Mouse (Mus musculus) lung, postnatal 14 days (tissue): Measurements from ENCODE around the gene Polr1a.
"Not testable (repeated sequence)": the region's sequence is repeated elsewhere in the genome, so short reads cannot be mapped to it uniquely, and the experiment has no call there.

Experiments
- DNase-seq: peaks from one replicate; pipeline ENCODE4 v3.0.0; 2021

The Polr1a gene

GRCm38 (mm10) chr6:71908481-71909381 lies at the start of gene Polr1a, which contains the start of gene Ptcd3:
Gene Polr1a (plus strand): TSS chr6:71909053.
Gene Ptcd3 (minus strand): TSS chr6:71908750.
- peak; percentile 93 for DNase-seq

DNA sequence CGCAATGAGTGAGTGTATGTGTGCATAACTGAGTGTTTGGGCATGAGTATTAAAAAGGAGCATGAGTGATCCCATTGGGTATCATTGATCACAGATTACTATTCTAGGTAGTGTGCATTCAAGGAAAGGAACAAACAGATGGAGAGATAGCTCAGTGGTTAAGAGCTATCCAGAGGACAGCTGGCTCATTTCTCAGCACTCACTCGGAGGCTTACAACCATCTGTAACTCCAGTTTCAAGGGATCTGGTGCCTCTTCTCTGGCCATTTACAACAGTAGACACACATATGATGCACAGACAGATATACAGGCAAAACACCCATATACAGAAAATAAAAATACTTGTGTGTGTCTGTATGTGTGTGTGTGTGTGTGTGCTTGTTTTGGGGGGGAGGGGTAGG lies 41.1 kb upstream of the Polr1a start:
- no peak for DNase-seq

GRCm38 (mm10) chr6:71868809-71869208 lies 40.0 kb upstream of the Polr1a start:
- no peak for DNase-seq

DNA sequence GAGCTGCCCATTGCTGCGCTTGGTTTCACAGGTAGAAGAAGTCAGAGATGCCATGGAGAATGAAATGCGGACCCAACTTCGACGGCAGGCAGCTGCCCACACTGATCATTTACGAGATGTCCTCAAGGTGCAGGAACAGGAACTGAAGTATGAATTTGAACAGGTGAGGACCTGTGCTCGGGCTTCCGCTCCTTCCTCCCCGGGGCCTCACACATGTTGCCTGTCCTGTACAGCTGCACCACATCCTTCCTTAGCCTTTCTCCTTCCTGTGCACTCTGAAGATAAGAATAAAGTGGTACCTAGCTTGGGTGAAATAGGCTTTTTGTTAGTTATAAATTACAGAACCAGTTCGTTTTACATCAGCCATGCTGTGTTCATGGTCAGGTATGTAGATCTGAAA lies 37.5 kb upstream of the Polr1a start:
- DNase-seq: no peak

DNA sequence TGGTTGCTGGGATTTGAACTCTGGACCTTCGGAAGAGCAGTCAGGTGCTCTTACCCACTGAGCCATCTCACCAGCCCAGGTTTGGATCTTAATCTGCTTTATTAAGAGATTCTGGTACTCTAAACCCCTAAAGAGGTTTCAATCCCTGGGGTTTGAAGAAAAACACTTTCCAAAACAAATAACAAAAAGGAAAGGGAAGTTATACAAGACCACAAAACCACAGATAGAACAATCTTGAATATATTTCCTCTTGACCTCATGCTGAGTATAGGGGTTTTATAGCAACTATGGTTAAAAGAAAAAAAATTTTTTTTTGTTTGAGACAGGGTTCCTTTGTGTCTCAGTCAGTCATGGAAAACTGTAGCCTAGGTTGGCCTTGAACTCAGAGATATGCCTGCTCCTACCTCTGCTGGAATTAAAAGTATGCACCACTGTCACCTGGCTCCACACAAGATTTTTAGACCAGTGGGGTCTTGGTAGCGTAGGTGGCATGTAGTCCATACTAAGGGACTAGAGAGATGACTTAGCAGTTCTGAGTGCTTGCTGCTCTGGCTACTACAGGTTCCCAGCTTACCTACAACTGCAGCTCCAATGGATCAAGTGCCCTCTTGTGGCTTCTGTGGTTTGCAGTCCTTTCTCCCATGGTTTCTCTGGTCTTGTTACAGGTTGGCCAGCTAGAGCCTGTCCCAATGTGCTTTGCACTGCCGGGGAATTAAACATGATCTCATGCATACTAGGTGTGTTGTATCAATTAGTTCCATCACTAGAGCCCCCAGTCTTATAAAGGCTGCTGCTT lies 30.7 kb upstream of the Polr1a start:
- DNase-seq: no peak

GRCm38 (mm10) chr6:71893263-71893662 lies 15.6 kb upstream of the Polr1a start:
- no peak for DNase-seq

GRCm38 (mm10) chr6:71907702-71908235 lies 1.1 kb upstream of the Polr1a start:
- no peak for DNase-seq

DNA sequence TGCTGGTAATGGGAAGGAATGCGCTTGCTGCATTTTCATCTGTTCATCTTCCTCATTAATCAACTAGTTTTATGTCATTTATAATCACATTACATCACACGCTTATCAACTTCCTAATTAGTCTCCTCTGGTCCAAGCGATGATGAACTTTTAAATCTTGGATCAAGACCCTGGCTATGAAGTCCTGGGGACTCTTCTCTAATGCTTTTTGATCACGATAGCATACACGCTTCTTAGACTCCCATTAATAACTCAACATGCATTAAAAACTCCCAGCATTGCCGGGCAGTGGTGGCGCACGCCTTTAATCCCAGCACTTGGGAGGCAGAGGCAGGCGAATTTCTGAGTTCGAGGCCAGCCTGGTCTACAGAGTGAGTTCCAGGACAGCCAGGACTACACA lies 531 bp downstream of the Polr1a start:
- DNase-seq: no peak

GRCm38 (mm10) chr6:71909840-71910239 lies 987 bp downstream of the Polr1a start:
- no peak for DNase-seq

DNA sequence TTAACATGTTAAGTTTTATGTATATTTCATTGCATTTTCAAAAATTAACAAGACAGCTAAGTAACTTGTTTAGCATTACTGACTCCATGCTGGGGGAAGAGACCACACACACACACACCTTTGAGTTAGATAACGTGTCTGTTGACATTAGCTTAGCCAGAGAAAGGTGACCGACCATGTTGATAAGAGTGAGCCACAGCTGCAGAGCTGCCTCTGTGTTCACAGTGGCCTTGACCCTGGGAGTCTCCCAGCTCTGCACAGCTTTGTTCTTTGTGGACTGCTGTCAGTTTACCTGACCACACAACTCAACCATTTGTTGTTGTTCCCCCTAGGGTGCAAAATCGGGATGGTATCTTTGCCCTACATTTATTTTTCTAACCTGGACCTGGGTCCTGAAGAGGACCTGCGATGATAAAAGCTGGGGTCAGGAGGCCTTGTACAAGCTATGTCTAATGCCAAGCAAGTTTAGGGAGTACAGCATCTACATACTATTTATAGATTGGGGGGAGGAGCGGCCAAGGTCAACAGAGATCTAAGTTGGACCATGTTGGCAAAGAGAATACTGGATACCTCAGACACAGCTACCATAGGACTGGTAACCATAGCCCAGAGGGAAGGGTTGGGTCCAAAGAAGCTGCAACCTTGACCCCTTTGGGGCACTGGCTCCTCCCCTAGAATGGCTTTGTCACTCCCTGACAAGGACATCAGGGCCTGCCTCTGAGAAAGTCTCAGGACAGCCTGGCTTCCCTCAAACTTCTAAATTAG lies 3.0 kb downstream of the Polr1a start:
- DNase-seq: no peak

DNA sequence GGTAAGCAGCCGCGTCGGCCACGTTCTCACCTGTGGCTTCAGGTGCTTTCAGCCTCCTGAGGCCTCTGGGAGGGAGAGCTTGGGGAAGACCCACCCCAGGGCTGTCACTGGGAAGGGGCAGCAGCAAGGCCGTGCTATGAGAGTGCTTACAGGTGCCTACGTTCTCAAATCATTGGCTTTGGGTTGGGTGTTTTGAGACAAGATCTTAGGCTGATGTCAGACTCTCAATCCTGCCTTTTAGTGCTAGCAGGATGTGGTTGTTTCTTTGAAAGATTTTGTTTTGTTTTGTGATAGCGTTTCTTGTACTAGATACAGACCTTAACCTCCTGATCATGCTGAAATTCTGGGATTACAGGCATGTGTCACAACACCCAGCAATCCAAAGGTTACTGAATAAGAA lies 11.9 kb downstream of the Polr1a start:
- no peak for DNase-seq

- not testable (repeated sequence) for DNase-seq
These were observed 16.4 kb downstream of the Polr1a start for GRCm38 (mm10) chr6:71925233-71925632.

DNA sequence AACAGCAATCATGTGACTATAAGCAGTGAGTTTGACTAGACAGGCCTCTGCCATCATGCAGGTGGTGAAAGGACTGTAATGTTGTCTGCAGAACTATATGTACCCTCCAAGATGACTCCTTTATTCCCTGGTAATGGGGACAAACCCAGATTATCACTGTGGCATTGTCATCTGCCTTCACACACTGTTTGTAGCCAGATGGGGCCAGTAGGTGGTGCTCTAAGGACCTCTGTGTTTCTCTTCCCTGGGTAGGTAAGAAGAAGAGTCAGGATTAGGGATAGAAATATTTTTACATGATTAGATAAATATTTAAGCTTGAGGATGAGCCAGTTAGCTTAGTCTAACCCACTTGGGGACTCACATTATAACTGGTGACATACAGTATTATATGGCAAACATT lies 19.1 kb downstream of the Polr1a start:
- peak; percentile 77 for DNase-seq

DNA sequence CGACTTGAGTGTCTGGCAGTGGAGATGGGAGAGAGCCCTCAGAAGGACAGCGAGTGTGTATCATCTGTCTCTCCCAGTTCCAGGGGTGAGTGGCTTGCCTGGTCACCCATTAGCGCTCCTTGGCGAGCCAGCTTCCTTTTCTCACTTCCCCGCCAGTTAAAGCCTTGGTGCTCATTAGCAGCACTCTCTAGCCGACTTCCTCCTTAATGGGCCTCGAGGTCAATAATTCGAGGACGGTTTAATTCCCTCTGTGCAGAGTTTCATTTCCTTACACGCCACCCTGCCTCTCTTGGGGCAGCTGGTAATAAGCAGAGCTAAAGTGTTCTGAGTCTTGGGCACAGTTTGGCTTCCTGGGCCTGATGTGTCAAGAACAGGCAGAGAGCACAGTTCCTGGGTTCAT lies 21.2 kb downstream of the Polr1a start:
- no peak for DNase-seq

DNA sequence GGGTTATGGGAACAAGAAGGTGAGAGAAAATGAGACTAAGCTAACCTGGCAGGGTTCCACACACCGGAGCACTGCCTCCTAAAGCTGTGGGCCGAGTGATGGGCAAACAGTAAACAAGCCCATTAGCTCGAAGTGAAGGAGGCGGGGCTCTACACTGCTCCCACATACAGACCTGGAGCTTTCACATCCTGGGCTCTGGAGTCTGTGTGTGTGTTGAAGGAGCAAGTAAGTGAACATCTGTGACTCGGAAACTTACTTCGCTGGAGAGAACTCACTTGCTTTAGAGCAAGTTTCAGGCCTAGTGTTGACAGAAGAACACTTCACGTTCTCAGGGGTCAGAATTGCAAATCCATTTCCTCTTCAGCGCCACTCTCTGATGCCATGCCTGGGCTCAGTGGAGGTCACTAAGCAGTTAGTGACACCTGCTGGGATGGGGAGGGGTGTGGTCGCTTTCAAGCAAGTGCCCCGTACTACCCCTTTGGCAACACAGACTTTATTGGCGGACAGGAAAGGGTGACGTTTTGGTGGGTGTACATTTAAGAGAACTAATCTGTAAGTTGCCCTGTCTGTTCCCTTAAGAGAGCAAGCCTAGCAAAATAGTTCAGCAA lies 22.1 kb downstream of the Polr1a start:
- no peak for DNase-seq

GRCm38 (mm10) chr6:71932347-71932746 lies 23.5 kb downstream of the Polr1a start:
- DNase-seq: no peak

DNA sequence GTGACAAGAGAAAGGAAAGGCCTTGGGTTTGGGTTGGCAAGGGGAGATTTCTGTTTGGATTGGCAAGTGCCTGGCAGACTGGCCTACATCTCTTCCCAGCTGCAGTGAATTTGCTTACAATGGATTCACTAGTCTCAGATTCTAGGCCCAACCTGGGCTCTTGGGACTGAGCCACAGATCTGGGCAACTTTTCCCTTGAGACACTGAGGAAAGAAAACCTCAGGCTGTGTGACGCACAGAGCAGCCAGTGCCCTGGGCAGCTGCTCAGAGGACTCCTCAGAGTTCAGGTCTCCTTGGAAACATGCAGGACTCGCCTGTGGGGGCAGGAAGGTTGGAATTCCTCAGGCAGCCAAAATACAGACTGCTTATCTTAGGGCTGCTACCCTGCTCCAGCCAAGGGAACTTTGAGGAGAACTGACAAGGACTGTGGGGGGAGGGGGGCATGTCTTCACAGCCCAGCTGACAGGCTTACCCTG lies 25.3 kb downstream of the Polr1a start:
- peak; percentile 48 for DNase-seq

- DNase-seq: no peak
These were observed 26.9 kb downstream of the Polr1a start for GRCm38 (mm10) chr6:71935737-71936136.

DNA sequence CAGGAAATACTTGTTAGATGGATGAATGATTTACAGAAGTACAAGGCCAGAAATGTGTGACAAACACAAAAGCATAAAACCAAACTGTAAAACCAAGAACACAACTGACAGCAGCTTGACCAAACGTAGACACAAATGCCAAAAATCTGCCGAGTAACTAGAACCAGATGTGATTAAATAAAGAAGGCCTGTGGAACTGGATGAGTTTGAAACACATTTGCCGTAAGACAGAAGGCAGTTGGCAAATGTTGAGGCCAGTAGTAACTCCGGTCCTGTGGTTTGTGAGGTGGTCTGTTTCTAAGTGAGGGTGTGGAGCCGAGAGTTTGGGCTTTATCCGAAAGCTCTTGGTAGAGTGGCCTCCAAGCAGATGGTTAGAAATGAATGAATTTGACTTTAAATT lies 32.1 kb downstream of the Polr1a start:
- no peak for DNase-seq

- no peak for DNase-seq
These were observed 36.2 kb downstream of the Polr1a start for GRCm38 (mm10) chr6:71945101-71945500.

GRCm38 (mm10) chr6:71946121-71946520 lies 37.3 kb downstream of the Polr1a start:
- DNase-seq: no peak

GRCm38 (mm10) chr6:71949721-71950120 lies 40.9 kb downstream of the Polr1a start:
- DNase-seq: no peak
